Mouse (Mus musculus): Measurements from ENCODE around the gene Tmem217. TPM values are rescaled to one million over a fixed set of nuclear protein-coding genes. Genes with fewer than 3 reads are reported as not detected.
A peak's percentile ranks its signal among the peaks of the same experiment; 100 is the strongest.

Gene Tmem217
- polyA plus RNA-seq, 1 experiment, result 0.38 TPM

GRCm38 (mm10) chr17:29554176-29554575, 2.0 kb upstream of the Tmem217 start:
- Histone ChIP-seq H3K27ac (ENCODE audit: insufficient read depth, low read length) (no peak overlapping the region), H3K4me1 (ENCODE audit: control insufficient read depth, insufficient read depth, low read length) (peaks cover 2% of the 10 kb centered on the region; the same call in 1 of the 2 replicates), H3K4me3 (ENCODE audit: insufficient read depth, low read length) (no peak overlapping the region)
- no peak for TF ChIP-seq POLR2A (IDR thresholded peaks at IDR 0.05; ENCODE audit: extremely low read depth, insufficient read depth, low read length)
- no peak for TF ChIP-seq CTCF (IDR thresholded peaks at IDR 0.05; ENCODE audit: extremely low read depth, insufficient read depth, low read length)

- no peak overlapping the region for H3K27ac ChIP-seq (ENCODE audit: insufficient read depth, low read length)
- TF ChIP-seq CTCF (IDR thresholded peaks at IDR 0.05; ENCODE audit: extremely low read depth, insufficient read depth, low read length) (no peak), POLR2A (IDR thresholded peaks at IDR 0.05; ENCODE audit: extremely low read depth, insufficient read depth, low read length) (no peak)
- H3K4me1 ChIP-seq (ENCODE audit: control insufficient read depth, insufficient read depth, low read length), result peaks cover 2% of the 10 kb centered on the region; the same call in 1 of the 2 replicates
- H3K4me3 ChIP-seq (ENCODE audit: insufficient read depth, low read length), result no peak overlapping the region
Measured at GRCm38 (mm10) chr17:29551019-29551418, 1.2 kb downstream of the Tmem217 start.

GRCm38 (mm10) chr17:29549543-29550428, 2.4 kb downstream of the Tmem217 start, which contains the start of the genes Gm17657 and Tbc1d22b:
Gene Gm17657 (minus strand): TSS chr17:29549638.
Gene Tbc1d22b (plus strand): TSS chr17:29549785.
- H3K4me1 ChIP-seq (ENCODE audit: control insufficient read depth, insufficient read depth, low read length), result peaks cover 2% of the 10 kb centered on the region; the same call in 1 of the 2 replicates
- no peak for TF ChIP-seq POLR2A (IDR thresholded peaks at IDR 0.05; ENCODE audit: extremely low read depth, insufficient read depth, low read length)
- TF ChIP-seq CTCF (IDR thresholded peaks at IDR 0.05; ENCODE audit: extremely low read depth, insufficient read depth, low read length), result no peak
- peak within 1 kb of the TSS; percentile 92 for H3K4me3 ChIP-seq (ENCODE audit: insufficient read depth, low read length)
- H3K27ac ChIP-seq (ENCODE audit: insufficient read depth, low read length), result peak within 1 kb of the TSS; percentile 53; the same call in 1 of the 2 replicates

- TF ChIP-seq POLR2A (IDR thresholded peaks at IDR 0.05; ENCODE audit: extremely low read depth, insufficient read depth, low read length) (no peak), CTCF (IDR thresholded peaks at IDR 0.05; ENCODE audit: extremely low read depth, insufficient read depth, low read length) (no peak)
- H3K4me3 ChIP-seq (ENCODE audit: insufficient read depth, low read length), result no peak overlapping the region
- H3K4me1 ChIP-seq (ENCODE audit: control insufficient read depth, insufficient read depth, low read length), result peaks cover 2% of the 10 kb centered on the region; the same call in 1 of the 2 replicates
- no peak overlapping the region for H3K27ac ChIP-seq (ENCODE audit: insufficient read depth, low read length)
Measured at GRCm38 (mm10) chr17:29548994-29549393, 3.2 kb downstream of the Tmem217 start.

GRCm38 (mm10) chr17:29548494-29548893, 3.7 kb downstream of the Tmem217 start:
- no peak overlapping the region for H3K27ac ChIP-seq (ENCODE audit: insufficient read depth, low read length)
- TF ChIP-seq POLR2A (IDR thresholded peaks at IDR 0.05; ENCODE audit: extremely low read depth, insufficient read depth, low read length), result no peak
- TF ChIP-seq CTCF (IDR thresholded peaks at IDR 0.05; ENCODE audit: extremely low read depth, insufficient read depth, low read length), result no peak
- H3K4me1 ChIP-seq (ENCODE audit: control insufficient read depth, insufficient read depth, low read length), result peaks cover 2% of the 10 kb centered on the region; the same call in 1 of the 2 replicates
- H3K4me3 ChIP-seq (ENCODE audit: insufficient read depth, low read length), result no peak overlapping the region

GRCm38 (mm10) chr17:29545241-29545640, 6.9 kb downstream of the Tmem217 start:
- H3K27ac ChIP-seq (ENCODE audit: insufficient read depth, low read length), result no peak overlapping the region
- TF ChIP-seq CTCF (IDR thresholded peaks at IDR 0.05; ENCODE audit: extremely low read depth, insufficient read depth, low read length) (no peak), POLR2A (IDR thresholded peaks at IDR 0.05; ENCODE audit: extremely low read depth, insufficient read depth, low read length) (no peak)
- no peak overlapping the region for H3K4me3 ChIP-seq (ENCODE audit: insufficient read depth, low read length)
- no peaks in the 10 kb centered on the region; the same call in 1 of the 2 replicates for H3K4me1 ChIP-seq (ENCODE audit: control insufficient read depth, insufficient read depth, low read length)

GRCm38 (mm10) chr17:29544064-29544463, 8.1 kb downstream of the Tmem217 start:
- no peak for TF ChIP-seq POLR2A (IDR thresholded peaks at IDR 0.05; ENCODE audit: extremely low read depth, insufficient read depth, low read length)
- TF ChIP-seq CTCF (IDR thresholded peaks at IDR 0.05; ENCODE audit: extremely low read depth, insufficient read depth, low read length), result no peak
- H3K27ac ChIP-seq (ENCODE audit: insufficient read depth, low read length), result no peak overlapping the region
- H3K4me3 ChIP-seq (ENCODE audit: insufficient read depth, low read length), result no peak overlapping the region
- H3K4me1 ChIP-seq (ENCODE audit: control insufficient read depth, insufficient read depth, low read length), result no peaks in the 10 kb centered on the region

- TF ChIP-seq POLR2A (IDR thresholded peaks at IDR 0.05; ENCODE audit: extremely low read depth, insufficient read depth, low read length), result no peak
- TF ChIP-seq CTCF (IDR thresholded peaks at IDR 0.05; ENCODE audit: extremely low read depth, insufficient read depth, low read length), result no peak
- Histone ChIP-seq H3K4me1 (ENCODE audit: control insufficient read depth, insufficient read depth, low read length) (no peaks in the 10 kb centered on the region), H3K4me3 (ENCODE audit: insufficient read depth, low read length) (no peak overlapping the region), H3K27ac (ENCODE audit: insufficient read depth, low read length) (no peak overlapping the region)
Measured at GRCm38 (mm10) chr17:29542831-29543690, 9.1 kb downstream of the Tmem217 start.

GRCm38 (mm10) chr17:29541419-29541818, 10.8 kb downstream of the Tmem217 start:
- TF ChIP-seq POLR2A (IDR thresholded peaks at IDR 0.05; ENCODE audit: extremely low read depth, insufficient read depth, low read length), result no peak
- no peak for TF ChIP-seq CTCF (IDR thresholded peaks at IDR 0.05; ENCODE audit: extremely low read depth, insufficient read depth, low read length)
- no peak overlapping the region for H3K4me3 ChIP-seq (ENCODE audit: insufficient read depth, low read length)
- H3K4me1 ChIP-seq (ENCODE audit: control insufficient read depth, insufficient read depth, low read length), result no peaks in the 10 kb centered on the region
- no peak overlapping the region for H3K27ac ChIP-seq (ENCODE audit: insufficient read depth, low read length)

All from cortical plate, adult 2 months (tissue).